Mouse (Mus musculus) cerebellum, postnatal 36 days (tissue): ENCODE data around the gene Srsf9.
"Not testable (repeated sequence)": the region's sequence is repeated elsewhere in the genome, so short reads cannot be mapped to it uniquely, and the experiment has no call there.

Experiments
- DNase-seq, 2 experiments: peaks; one replicate each; pipeline ENCODE4 v3.0.0; 2021 to 2022; ENCODE audit warnings: mixed read lengths in 2 of 2

Srsf9 gene

DNA sequence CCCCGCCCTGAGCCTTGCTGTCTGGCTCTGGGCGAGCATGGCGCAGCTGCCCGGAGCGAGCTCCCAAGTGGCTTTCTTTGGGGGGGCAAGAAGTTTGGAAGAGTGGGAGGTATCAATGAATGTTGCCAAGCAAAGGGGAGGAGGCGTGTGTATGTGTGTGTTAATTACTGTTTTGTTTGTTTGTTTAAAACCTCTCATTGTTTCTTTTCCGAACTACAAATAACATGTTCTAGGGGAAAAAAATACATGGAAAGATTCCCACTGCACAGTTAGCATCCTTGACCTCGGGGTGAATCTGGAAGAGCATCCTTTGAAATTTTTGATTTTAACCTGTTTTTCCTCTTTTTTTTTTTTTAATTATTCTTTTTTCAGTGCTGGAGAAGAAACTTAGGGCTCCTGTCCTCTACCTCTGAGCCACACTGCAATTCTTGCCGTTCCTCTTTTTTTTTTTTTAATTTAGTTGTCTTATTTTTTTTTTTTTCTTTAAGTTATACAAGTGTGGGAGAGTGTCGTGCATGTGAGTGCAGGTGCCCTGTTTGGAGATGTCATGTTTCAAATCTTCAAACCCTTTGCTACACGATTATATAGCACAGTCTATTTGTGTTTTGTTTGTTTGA, 47.3 kb downstream of the Srsf9 start:
- no peak for DNase-seq

DNA sequence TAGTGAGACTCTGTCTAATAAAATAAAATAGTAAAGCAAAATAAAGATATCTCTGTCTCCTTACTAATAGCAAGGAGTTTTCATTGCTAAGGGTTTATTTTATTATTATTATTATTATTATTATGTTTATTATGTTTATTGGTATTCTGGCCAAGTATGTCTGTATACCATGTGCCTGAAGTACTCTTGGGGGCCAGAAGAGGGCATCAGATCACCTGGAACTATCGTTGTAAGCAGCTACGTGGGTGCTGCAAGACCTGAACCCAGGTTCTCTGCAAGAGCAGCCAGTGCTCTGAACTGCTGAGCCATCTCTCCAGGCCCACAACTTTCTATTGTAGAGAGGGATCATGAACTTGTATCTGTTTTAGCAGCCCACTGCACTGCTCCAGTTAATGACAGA, 48.5 kb downstream of the Srsf9 start:
- DNase-seq, result no peak

DNA sequence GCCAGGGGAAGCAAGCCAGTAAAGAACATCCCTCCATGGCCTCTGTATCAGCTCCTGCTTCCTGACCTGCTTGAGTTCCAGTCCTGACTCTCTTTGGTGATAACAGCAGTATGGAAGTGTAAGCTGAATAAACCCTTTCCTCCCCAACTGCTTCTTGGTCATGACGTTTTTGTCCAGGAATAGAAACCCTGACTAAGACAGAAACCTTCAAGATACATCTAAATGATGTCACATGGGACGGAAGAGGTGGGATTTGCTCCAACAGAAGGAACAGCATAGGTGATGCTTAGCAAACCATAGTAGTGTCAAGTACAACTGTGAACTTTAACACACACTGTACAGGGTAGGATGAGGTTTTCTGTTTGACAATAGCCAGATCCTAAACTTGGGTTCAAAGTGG, 51.9 kb downstream of the Srsf9 start:
- not testable (repeated sequence) for DNase-seq
